Mouse (Mus musculus): Measurements from ENCODE around the gene Tlr13. TPM values are rescaled to one million over a fixed set of nuclear protein-coding genes. Genes with fewer than 3 reads are reported as not detected.

Gene Tlr13
- 1 to 10 TPM; 1.8 to 1.9 TPM for total RNA-seq (2021)
- long read RNA-seq, experiment 1, full-length matches to known transcripts = 2 of 2 reads
- long read RNA-seq, experiment 1, partial matches to known transcripts = 0 of 2 reads
- long read RNA-seq, experiment 1, other reads (novel, unspliced or antisense) = 0 of 2 reads
- long read RNA-seq, experiment 2 = 0 reads

- no peak for DNase-seq (ENCODE audit: low spot score in 2 of 2)
Measured at GRCm38 (mm10) chrX:106142936-106143335, at the start of gene Tlr13. Gene Tlr13 (plus strand): TSS chrX:106143204.

DNA sequence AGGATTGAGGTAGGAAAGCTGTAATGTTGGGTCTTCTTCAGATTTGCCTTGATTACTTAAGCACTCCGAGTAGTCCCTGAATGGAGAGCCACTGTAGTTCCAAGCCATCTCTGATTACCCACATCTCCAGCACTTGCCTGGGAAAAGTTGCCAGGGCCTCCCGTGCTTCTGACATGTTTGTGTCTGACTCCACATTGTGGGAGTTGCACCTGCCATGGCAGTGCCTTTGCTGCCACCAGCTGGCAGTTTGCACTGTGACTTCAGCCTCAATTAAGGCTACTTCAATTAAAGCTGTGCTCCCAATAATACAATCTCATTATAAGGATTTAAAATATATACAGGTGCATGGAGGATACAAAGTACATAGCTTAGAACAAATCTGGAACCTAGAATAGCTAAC, 37.5 kb upstream of the Tlr13 start:
- DNase-seq (ENCODE audit: low spot score in 2 of 2) = peak in 1 of 2 experiments; percentile 11

DNA sequence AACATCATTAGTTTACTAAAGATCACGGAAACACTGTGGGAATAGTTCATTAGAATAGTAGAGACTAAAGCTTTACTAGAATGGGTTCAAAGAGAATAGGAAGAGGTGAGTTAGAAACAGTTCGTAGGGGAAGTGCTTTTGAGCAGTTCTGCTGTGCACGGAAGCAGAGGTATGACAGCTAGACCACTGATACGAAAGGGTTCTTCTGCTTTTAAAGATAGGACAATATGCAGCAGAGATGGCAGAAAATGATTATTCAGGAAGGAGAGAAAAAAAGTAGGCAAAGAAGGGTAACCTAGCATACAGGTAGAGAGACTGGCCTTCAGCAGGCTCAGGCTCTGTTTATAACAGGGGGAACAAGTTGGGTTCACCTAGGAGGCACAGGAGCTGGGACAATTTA, 29.1 kb upstream of the Tlr13 start:
- no peak for DNase-seq (ENCODE audit: low spot score in 2 of 2)

DNA sequence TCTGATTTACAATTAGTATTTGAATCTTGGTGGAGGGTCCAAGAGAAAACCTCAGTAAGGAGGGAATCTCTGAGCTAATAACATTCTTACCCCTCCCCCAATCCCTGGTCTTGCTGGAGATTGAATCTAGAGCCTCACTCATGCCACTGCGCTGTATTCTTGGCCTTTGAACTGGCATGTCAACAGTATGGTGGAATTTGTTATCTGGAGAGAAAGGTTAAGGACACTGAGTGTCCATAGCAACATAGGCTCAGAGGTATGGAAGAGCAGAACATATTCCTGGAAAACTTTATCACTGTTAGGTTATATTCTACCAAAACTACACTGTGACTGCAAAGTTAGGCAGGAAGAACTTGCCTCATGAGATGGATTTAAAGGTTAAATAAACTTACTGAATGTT, 28.3 kb upstream of the Tlr13 start:
- no peak for DNase-seq (ENCODE audit: low spot score in 2 of 2)

DNA sequence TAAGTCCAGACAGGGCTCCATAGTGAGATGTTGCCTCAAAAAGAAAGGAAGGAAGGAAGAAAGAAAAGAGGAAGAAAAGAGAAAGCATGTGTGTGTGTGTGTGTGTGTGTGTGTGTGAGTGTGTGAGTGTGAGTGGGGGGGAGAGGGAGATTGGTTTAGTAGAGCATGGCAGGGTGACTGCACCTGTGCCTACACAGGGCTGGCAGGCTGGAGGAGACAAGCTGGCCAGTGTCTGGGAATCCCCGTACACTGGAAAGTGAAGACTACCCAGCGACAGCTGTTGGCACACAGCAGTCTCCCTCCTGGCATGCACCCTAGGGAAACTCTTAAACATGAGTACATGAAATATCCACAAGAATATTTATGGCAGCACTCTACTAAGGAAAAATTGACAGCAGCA, 20.2 kb upstream of the Tlr13 start:
- peak in 1 of 2 experiments; percentile 6 for DNase-seq (ENCODE audit: low spot score in 2 of 2)

DNA sequence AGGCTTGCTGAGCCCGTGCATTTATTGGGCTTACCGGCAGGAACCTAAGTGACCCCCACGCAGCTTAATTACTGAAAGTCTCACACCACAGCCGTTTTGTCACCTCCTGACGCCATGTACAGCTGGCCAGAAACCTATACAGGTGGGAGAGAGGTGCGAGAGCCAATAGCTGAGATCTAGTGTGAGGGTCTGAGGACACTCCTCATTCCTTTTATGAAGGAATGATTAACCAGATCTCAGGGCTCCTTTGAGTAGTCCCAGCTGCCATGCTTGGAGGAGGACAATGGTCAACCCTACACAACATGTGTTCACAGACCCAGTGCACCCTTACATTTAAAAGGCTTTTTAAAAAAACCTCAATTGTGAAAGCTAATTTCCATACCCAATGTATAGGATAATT, 14.7 kb upstream of the Tlr13 start:
- no peak for DNase-seq (ENCODE audit: low spot score in 2 of 2)

DNA sequence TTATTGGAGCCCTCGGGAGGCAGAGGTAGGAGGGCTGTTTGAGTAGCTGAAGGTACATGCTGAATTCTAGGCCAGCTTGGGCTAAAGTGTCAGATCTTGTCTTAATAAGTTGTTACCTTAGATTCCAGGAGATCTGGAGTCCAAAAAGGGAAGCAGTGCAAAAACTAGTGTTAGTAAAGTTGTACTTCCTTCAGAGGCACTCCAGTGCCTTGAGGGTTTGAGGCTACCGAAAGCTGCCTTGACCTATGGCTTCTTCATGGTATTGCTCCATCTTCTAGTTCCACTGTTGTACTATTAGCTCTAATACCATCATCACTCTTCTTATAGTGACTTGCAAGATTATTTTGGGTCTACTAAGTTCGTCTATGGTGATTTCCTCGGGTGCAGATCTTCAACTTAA, 13.1 kb upstream of the Tlr13 start:
- DNase-seq (ENCODE audit: low spot score in 2 of 2) = no peak

DNA sequence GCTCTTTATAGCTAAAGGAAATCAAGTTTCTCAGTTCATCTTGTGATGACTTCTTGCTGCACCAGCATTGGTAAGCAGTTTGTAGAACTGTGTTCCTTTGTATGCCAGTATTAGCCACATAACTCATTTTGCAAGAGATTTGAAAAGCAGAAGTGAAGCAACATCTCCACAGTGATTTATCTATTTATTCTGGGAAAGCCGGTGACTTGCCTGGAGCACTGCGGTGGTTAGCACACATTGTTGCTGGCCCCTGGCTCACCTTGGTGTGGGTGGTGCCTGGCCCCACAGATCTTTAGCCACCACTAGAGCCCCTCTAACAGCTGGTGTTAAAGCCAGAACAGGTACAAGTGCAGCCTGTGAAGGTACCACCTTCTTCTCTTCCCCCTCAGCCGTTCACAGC, 8.1 kb upstream of the Tlr13 start:
- no peak for DNase-seq (ENCODE audit: low spot score in 2 of 2)

- no peak for DNase-seq (ENCODE audit: low spot score in 2 of 2)
Measured at GRCm38 (mm10) chrX:106135484-106135883, 7.5 kb upstream of the Tlr13 start.

- DNase-seq (ENCODE audit: low spot score in 2 of 2) = peak in 1 of 2 experiments; percentile 6
Measured at GRCm38 (mm10) chrX:106135916-106136575, 7.0 kb upstream of the Tlr13 start.

GRCm38 (mm10) chrX:106139309-106140070, 3.5 kb upstream of the Tlr13 start:
- no peak for DNase-seq (ENCODE audit: low spot score in 2 of 2)

- no peak for DNase-seq (ENCODE audit: low spot score in 2 of 2)
Measured at GRCm38 (mm10) chrX:106148185-106148584, 5.2 kb downstream of the Tlr13 start.

- DNase-seq (ENCODE audit: low spot score in 2 of 2) = no peak
Measured at GRCm38 (mm10) chrX:106149460-106149859, 6.5 kb downstream of the Tlr13 start.

GRCm38 (mm10) chrX:106154180-106154586, 11.2 kb downstream of the Tlr13 start:
- no peak for DNase-seq (ENCODE audit: low spot score in 2 of 2)

DNA sequence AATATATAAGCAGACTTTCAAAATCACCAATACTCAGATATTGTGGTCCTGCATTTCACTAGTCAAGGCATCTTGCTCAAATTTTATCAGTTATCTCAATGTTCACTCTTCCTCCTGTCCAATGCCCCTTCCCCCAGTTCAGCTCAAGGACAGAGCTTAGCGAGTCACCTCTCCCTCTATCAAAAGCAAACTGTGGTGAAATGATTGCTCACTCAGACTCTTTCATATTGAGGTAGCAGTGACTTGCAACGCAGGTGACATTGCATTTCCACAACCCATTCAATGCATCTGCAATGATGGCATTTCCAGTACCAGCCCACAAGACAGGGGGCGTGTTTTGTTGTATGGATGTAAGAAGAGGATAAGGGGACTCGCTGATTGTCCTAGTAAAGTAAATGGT, 12.9 kb downstream of the Tlr13 start:
- DNase-seq (ENCODE audit: low spot score in 2 of 2) = no peak

GRCm38 (mm10) chrX:106163995-106164394, 21.0 kb downstream of the Tlr13 start:
- DNase-seq (ENCODE audit: low spot score in 2 of 2) = no peak

DNA sequence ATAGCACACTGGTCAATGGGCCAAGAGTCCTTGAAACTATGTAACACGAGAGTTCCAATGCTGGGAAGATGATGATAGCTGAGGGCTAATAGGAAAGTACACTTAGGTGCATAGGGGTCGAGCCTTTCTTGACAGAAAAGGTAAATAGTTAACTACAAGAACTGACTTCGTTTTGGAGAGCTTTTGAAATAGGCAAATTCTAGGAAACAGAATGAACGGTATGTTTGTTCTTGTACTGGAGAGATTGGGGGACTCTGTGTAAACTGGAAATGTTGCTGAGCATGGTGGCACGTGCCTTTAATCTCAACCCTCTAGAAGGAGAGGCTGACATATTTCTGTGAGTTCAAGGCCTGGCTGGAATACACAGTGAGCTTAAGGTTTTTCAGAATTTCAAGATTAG, 21.6 kb downstream of the Tlr13 start:
- DNase-seq (ENCODE audit: low spot score in 2 of 2) = no peak

DNA sequence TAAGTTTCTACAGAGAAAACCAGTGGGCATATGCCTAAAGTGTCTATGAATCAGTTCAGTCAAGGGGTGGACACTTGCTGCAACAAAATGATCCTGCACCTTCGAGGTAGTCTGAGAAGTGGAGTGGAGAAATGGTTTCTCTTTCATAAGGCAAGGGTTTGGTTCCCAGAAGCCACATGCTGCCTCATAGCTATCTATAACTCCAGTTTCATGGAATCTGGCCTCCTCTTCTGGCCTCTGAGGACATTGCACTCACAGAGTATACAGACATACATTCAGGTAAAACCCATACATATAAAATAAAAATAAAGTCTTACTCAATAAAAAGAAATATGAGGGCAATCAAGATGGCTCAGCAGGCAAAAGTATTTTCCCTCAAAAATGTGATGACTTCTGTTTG, 22.1 kb downstream of the Tlr13 start:
- no peak for DNase-seq (ENCODE audit: low spot score in 2 of 2)

GRCm38 (mm10) chrX:106171106-106171852, 28.3 kb downstream of the Tlr13 start:
- peak; percentile 26 to 70 for DNase-seq (ENCODE audit: low spot score in 2 of 2)

DNA sequence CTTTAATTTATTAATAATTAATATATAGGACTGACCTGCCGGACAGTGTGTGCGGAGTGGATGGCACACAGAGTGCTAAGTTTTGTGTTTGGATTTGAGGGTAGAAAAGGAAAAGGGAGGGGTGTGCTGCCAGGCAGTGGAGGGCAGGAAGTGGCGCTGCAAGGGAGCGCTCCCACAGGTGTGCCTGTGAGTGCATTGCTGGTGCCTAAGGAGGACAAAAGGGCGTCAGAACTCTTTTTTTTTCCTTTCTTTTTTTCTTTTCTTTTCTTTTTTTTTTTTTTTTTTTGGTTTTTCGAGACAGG, 28.8 kb downstream of the Tlr13 start:
- no peak for DNase-seq (ENCODE audit: low spot score in 2 of 2)

GRCm38 (mm10) chrX:106176331-106176730, 33.3 kb downstream of the Tlr13 start:
- no peak for DNase-seq (ENCODE audit: low spot score in 2 of 2)

GRCm38 (mm10) chrX:106184279-106184678, 41.3 kb downstream of the Tlr13 start:
- DNase-seq (ENCODE audit: low spot score in 2 of 2) = no peak
